Mouse (Mus musculus) urinary bladder, postnatal 4 days (tissue): ENCODE results near the gene Tbc1d13.
"Not testable (repeated sequence)": the region's sequence is repeated elsewhere in the genome, so short reads cannot be mapped to it uniquely, and the experiment has no call there.

Source experiments
- DNase-seq, 2 experiments: peaks; one replicate each; pipeline ENCODE4 v3.0.0; 2021 to 2022; ENCODE audit warnings: low spot score in 2 of 2

The Tbc1d13 gene

DNA sequence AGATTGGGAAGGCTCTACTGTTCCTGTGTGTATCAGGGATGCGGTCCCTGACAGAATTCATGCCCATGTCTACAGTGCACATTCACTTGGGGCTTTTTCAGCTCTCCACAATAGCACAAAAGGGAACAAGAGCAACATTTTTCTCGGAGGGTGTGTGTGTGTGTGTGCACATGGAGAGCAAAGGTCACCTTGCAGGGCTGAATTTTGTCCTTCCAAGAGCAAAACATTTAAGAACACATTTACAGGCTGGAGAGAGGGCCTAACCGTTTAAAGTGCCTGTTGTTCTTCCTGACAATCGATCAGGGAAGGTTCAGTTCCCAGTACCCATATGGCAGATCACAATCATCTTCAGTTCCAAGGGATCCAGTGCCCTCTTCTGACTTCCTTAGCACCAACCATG lies 3.4 kb upstream of the Tbc1d13 start:
- DNase-seq: no peak

DNA sequence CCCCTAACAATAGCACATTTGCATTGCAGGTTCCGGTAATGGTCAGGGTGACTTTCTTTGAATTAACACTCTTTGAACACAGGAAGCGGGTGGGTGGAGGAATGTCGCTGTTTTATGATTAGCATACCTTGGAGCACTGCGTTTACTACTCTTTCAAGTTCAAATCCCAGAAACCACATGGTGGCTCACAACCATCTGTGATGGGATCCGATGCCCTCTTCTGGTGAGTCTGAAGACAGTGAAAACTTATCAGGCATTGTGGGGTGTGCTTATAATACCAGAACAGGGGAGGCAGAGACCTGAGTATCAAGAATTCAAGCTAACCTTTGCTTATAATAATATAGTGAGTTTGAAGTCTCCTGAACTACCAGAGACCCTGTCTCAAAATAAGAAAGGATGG lies 2.3 kb upstream of the Tbc1d13 start:
- DNase-seq: not testable (repeated sequence)

DNA sequence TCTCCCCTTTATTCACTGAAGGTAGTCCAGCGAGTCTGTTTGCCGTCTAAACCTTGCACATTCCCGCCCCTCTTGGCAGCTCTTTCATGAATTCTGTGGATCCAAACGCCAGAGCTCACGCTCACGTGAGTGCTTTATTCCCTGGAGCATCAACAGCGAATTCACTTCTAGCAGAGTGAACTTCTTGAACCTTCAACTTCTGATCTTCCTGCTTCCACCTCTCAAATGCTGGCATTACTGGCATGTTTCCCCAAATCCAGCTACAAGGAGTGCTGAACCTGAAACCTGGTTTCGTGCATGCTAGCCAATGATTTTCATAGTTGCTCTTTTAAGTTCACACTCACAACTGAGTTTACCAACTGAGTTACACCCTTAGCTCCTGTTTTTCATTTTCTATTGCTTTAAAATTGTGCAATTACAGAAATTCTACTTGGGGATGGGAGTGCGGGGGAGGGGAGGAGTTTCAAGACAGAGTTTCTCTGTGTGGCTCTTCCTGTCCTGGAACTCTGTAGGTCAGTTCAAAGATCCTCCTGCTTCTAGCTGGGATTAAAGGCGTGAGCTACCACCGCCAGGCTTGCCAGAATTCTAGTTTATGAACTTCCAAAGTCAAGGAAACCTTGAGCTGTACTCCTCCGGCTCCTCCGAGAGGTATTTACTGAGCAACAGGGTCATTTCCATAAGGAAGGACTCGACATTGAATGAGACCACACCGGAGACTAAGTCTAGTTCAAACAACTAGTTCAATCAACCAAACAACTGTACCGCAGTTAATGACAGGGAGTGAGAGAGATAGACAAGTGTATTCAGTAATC lies 539 bp upstream of the Tbc1d13 start:
- no peak for DNase-seq

DNA sequence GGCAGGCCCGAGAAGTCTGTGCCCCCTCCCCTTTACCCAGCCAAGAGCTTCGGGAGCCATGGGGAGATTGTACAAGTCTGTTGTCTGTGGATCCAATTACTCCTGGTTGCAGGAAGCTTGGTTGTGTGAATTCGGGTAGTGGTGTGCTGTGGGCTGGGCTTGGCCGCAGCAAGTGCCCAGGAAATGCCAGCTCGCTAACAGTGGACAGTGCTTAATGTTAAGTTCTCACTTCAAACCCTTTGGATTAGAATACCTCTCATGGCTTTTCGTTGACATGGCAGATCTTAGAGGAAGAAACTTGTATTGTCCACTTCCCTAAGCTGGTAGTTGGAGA lies 799 bp downstream of the Tbc1d13 start:
- no peak for DNase-seq

DNA sequence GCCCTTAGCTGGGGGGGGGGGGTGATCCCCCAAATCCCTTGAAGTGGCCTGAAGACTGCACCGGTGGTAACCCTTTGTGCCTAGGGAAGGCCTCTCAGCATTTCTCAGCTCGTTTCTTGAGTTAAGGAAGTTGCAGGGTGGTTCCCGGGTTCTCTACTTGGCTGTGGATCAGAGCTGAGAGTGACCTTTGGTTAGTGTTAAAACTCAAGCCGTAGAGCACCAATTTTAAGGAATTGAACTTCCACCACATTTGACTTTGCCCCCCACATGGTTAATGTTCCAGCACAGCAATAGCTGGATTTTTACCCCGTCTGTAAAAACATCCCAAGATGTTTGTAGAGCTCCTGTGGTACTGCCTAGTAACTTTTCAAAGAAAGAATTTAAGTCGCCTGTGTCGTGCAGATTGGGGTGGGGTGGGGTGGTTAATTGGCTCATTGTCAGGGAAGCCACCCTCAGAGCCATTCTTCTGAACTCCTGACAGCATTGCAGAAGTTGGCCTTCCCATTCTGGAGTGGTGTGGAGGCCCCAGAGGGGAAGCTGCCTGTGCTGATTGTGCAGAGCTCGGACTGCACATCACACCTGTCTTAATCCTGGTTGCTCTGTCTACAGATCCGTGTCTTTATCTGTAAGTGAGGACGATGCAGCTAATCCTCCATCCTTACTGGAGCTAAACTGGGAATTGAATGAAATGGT lies 1.5 kb downstream of the Tbc1d13 start:
- DNase-seq: no peak

DNA sequence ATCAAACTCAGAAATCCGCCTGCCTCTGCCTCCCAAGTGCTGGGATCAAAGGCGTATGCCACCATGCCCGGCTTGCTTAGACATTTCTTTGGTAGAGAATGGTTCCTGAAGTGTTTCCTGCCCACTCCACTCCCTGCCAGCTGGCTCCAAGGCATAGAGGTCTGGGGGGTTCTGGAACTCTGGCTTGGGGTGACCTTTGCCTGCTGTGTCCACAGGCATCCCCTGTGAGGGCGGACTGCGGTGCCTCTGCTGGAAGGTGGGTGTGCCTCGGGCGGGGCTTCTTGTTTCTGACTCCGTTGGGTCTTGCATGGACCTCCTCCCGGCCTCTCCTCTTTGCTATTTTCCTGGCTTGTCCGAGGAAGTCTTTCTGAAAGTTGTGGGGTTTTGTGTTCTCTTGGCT lies 2.9 kb downstream of the Tbc1d13 start:
- DNase-seq: no peak

DNA sequence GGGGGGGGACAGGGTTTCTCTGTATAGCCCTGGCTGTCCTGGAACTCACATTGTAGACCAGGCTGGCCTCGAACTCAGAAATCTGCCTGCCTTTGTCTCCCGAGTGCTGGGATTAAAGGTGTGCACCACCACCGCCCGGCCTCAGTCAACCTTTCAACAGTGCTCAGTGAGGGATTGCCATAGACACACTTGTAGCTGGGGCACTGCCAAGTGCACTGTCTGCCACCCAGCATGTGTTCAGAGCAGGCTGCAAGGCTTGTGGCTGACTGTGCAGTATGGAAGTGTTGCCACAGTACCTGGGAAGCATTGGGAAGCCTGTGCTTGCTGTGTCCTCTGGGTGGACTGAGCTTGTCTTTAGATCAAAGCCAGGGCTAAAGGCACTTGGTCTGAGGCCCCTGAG lies 6.5 kb downstream of the Tbc1d13 start:
- DNase-seq: not testable (repeated sequence)

DNA sequence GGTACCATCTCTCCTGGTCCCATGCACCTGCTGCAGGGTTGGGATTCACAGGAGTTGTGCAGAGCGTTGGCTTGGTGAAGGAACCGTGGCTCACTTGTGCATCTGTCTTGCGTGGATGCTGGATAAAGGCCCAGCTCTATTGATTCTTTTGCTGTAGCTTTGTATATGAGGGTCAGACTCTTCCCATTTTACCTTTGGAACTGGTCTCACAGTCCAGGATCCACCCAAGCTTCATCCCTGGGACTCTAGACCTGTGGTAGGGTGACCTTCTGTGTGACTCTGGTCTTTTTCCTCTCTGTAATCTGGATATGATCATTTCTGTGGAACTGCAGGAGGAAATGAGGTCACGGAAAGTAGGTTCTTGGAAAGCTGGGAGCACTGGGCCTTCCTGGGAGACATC lies 10.9 kb downstream of the Tbc1d13 start:
- no peak for DNase-seq

DNA sequence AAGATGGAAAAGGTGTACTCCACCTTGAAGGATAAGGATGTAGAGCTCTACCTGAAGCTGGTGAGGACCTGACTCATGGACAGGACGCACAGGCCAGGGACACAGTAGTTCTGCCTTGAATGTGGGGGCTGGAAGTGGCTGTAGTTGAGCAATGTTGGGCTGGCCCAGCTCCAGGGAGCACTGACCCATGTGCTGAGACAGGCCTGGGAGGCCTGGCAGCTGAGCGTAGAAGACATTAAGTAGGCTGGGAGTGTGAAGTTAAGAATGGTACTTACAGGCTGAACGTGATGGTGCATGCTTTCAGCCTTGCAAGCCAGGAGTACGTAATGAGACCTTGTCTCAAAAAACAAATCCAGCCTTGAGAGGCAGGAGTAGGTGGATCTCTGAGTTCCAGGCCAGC lies 13.9 kb downstream of the Tbc1d13 start:
- no peak for DNase-seq

DNA sequence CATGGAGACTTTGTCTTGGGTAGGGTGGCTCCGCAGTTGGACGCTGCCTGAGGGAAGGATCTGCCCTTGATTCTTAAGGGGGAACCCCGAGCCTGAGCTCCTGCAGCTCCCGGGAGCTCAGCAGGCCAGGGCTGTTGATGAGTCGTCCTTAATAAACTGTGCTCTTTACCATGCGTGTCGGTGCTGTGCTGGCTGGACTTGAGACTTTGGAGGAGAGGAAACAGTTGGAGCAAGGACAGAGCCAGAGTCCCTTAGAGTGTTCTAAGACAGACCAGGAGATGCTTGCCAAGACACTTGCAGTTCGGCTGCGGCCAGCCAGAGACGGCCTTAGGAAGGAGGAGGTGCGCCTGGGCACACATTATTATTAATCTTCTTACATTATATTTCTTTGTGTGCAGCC lies 18.3 kb downstream of the Tbc1d13 start:
- DNase-seq: no peak

DNA sequence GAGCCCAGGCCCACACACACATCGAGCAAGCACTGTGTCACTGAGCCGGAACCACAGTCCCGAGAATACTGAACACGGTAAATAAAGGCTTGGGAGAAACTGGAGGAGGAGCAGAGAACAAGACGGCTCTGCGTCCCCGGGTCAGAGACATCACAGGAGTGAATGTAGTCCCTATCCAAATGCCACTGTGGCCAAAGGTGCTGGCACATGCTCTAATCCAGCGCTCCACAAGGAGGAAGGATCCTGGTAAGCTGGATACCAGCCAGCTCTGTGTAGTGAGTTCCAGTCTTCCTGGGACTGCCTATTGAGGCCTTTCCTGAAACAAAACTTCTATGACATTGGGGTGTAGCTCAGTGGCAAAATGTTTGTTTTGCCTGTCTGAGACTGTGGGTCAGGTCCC lies 19.1 kb downstream of the Tbc1d13 start:
- no peak for DNase-seq

DNA sequence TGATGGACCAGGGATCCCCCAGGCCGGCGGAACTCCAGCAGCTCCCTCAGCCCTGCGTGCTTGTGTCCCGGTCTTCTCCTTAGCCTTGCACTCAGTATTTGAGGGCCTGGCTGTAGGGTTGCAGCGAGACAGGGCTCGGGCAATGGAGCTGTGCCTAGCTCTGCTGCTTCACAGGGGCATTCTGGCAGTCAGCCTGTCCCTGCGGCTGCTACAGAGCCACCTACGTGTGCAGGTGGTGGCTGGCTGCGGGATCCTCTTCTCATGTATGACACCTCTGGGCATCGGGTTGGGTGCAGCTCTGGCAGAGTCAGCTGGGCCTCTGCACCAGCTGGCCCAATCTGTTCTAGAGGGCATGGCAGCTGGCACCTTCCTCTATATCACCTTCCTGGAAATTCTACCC lies 26.3 kb downstream of the Tbc1d13 start:
- DNase-seq: not testable (repeated sequence)

DNA sequence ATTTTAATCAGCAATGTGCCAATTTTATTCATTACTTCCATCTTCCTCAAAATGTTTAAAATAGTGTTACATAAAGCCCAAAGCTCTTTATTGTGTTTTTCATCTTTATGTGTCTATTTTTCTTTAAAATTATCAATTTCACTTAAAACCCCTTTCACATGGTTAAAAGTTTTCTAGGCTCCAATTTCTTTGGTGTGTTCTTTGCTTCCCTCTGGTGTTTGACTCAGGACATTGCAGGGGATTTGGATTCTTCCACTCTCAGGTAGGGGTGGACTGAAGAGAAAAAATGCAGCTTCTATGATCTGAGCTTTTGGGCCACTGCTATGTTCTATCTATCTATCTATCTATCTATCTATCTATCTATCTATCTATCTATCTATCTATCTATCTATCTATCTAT lies 28.3 kb downstream of the Tbc1d13 start:
- no peak for DNase-seq

DNA sequence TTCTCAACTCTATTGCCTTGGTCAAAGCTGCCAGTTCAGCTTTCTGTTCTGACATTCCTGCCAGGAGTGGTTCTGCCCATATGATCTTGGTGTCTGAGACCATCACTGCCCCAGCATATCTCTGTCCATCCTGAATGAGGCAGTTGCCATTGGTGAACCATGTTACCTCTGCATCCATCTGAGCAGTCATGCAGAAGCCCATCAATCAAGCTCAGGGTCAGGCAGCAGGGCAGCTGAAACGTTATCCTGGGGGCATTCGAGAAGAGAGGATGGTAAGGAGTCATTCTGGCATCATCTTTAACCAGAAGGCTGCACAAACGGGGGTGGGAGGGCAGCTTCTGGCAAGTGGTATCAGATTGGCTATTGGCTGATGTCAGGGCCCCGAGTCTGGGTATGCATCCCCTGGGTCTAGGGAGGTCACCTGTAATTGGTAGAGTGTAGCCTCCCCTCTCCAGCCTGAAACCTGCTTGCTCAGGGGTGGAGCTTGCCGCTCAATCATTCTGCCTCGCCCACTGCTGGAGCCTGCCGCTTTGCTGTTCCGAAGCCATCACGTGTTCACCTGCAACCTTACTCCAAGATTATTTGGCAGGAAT lies 30.9 kb downstream of the Tbc1d13 start:
- DNase-seq: no peak

DNA sequence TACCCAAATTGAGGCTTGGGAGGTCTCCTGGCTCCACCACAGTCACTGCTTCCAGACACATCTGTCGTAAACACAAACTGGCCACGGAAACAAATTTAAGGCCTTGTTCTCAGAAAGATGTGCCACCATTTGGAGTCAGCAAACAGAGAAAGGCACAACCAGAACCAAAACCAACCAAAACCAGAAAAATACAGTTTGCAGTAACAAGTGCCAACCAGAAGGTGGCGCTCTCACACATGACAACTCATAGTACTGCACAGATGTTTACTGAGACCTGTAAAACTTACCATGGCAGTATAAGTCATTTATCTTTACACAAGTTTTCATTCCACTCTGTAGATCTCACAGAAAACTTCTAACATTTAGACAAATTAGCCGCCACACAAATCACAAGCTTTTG lies 33.1 kb downstream of the Tbc1d13 start:
- no peak for DNase-seq

DNA sequence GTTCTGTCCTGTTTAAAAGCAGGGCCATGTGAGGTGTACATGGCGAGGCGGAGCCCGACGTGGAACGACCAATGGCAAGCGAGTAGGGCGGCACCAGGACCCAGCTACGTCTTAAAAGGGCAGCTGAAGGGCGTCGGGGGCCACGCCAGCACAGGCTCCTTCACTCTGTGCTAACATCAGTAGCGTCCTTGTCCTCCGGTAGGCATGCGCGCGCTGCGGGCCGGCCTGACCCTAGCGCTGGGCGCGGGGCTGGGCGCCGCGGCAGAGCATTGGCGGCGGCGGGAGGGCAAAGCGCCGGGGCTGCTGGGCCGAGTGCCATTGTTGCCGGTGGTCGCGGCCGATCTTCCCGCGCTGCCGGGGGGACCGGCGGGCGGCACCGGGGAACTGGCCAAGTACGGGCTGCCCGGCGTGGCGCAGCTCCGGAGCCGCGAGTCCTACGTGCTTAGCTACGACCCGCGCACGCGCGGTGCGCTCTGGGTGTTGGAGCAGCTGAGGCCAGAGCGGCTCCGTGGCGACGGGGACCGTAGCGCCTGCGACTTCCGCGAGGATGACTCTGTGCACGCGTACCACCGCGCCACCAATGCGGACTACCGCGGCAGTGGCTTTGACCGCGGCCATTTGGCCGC lies 37.9 kb downstream of the Tbc1d13 start, which contains the start of gene Endog:
Gene Endog (plus strand): TSS at position 123 of the 626 bp plus-strand sequence.
- peak; percentile 76 to 78 for DNase-seq

DNA sequence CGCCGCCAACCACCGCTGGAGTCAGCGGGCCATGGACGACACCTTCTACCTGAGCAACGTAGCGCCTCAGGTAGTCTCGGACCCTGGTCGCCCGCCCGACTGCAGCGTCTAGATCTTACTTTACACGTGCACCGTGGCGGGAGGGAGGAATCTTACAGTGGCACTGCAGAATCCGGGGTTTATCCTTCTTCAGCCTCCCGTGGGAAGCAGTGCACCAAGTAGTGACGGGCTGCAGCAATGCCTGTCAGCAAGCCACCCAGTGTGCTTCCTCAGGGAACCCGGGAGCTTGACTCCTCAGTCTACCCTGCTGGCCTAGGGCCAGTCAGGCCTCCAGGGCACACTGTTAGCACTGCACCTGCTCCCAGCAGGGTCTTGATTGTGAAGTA lies 38.4 kb downstream of the Tbc1d13 start:
- DNase-seq: no peak

DNA sequence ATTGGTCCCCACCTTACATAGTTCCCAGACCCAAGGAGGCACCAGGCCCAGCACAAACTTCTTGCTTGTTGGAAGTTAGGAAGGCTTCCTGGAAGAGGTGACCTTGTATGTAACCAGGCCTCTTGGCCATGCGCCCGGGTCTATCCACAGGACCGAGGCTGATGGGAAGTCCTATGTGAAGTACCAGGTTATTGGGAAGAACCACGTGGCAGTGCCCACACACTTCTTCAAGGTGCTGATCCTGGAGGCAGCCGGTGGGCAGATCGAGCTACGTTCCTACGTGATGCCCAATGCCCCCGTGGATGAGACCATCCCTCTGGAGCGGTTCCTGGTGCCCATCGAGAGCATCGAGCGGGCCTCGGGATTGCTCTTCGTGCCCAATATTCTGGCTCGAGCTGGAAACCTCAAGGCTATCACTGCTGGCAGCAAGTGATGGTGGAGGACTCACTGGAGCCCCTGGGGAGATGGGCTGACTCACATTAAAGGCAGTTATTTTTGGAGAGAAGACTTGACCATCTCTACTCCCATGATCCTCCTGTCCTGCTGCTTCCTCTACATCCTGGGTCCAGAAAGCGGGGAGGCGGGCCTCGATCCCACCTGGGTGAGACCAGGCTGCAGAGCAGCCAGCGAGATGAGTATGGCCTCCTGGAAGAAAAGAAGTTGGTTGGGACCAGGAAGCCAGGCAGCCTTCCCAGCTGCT lies 40.1 kb downstream of the Tbc1d13 start:
- DNase-seq: no peak

DNA sequence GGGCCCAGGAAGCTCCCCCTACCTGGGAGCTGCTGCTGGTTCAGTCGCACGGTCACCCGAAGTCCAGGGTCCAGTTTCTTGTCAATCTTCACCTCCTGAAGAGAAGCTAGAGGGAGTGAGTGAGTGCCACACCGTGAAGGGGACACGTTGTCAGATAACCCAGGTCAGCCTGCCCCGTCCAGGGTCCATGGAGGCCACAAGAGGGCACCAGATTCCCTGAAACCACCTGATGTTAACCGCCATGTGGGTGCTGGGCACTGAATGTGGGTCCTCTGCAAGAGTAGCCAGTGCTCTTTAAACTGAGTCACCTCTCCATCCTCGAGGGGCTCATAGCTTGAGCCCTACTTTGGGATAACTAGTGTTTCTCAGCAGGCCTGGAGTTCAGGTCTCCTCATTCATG lies 42.4 kb downstream of the Tbc1d13 start:
- no peak for DNase-seq

DNA sequence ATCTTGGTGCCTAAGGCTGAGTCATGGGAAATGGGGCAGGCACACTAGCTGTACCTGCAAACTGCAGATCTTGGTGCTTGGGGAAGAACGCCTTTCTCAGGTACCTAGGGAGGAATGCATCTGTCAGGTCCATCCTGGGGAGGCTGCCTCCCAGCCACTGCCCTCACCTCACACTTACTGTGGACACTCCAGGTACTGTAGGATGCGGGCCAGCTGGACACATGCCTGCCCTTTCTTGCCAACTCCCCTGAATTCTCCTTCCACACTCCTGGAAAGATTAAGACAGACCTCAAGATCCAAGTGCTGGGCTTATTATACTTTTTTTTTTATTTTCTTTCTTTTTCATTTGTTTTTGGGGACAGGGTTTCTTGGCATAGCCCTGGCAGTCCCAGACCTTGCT lies 43.0 kb downstream of the Tbc1d13 start:
- DNase-seq: no peak

DNA sequence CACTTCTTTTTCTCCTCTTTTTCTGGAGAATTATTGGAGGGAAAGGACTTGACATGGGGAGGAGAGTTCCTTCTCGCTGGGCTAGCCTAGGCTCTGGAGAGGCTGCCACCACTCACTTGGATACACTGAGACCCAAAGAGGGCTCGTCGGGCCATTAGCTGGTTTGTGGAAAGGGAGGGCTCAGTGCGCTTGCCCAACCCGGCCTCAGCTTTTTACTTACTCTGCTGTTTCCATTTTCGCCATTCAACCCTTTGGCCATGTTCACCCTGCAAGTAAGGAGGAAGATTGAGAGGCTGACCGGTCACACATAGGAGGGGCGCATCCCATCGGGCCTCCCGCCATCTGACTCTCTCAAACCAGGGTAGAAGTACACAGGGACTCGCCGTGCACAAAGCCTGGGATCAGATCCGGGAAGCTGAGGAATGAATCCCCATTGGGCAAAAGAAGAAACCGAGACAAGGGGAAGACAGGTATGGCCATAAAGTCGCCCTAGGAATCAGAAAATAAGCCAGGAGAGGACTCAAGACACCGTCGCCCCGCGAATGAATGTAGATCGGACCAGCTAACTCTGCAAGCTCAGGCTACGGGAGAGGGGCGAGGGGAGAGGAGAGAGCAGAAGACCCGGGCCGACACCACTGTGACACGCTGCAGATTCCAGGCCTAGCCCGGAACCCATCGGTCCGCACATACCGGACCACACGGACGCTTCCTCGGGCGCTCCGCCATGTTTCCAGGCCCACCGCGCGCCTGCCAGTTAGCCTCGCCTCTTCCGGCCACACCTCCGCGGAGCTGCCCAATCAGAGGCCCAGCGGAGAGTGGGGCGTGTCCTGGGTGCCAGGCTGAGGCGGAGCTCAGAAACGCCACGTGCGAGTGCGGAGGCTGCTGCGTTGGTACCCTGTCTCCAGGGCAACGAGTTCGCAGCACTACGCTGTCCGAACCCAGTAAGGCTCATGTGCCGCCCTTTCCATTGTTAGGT lies 44.4 kb downstream of the Tbc1d13 start, which contains the start of gene Spout1:
Gene Spout1 (minus strand): TSS at position 760 of the 976 bp plus-strand sequence.
- peak; percentile 94 to 96 for DNase-seq
